Mouse (Mus musculus) B cell, adult 62 days (primary cell): ENCODE results near the gene Emp3. TPM values are rescaled to one million over a fixed set of nuclear protein-coding genes. Genes with fewer than 3 reads are reported as not detected.

ENCODE experiments used
- total RNA-seq: library from RNA; stranded (reverse); gene quantifications from 4 replicates; pipeline ENCODE4 v1.2.4, GENCODE M21; 2023

Emp3 gene
- 201 to 243 TPM (median 228 TPM) in 4 replicates for total RNA-seq

DNA sequence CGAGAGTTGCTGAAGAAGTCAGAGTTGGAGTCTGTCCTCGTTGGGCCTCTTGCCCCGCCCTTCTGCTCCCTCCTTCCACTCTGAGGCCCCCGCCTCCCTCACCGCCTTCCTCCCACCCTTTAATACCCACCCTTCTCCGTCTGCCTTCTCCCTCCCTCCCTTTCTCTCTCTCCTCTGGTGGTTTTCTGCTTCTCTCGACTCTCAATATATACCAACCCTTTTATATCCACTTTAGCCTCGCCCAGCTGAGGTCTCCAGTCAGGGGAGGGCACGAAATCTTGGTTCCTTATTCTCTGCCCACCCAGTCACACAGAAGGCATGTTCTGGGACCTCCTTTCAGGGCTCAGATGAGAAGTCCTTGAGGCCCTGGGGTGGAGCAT is at the start of gene Emp3:
Gene Emp3 (minus strand): TSS at position 163 of the 380 bp plus-strand sequence.

DNA sequence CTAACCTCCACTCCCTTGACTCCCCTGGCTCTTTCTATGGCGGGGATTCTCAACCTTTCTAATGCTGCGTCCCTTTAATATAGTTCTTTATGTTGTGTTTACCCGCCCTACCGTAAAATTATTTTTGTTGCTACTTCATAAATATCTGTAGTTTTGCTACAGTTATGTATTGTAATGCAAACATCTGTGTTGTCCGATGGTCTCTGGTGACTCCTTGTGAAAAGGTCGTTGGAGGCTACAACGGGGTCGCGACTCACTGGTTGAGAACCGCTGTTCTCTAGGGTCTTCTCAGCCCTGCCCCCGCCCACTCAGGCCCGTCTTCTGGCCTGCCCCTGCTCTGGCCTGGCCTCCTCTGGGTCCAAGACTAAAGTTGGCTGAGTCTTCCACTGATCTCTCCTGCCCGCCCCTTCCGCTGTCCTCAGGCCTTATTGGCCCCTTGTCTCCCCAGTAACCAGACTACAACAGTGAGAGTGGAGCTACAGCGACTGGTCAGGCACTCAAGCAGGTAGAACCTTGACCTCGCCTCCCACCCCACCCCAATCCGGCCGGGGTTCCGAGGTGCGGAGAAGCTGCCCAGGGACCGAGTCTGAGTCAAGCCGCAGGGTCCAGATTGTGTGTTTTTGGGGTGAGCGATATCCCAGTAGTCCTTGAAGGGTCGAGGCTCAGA is 2.7 kb upstream of the Emp3 start, which contains the start of gene Ccdc114:
Gene Ccdc114 (plus strand): TSS at position 311 of the 667 bp plus-strand sequence.

DNA sequence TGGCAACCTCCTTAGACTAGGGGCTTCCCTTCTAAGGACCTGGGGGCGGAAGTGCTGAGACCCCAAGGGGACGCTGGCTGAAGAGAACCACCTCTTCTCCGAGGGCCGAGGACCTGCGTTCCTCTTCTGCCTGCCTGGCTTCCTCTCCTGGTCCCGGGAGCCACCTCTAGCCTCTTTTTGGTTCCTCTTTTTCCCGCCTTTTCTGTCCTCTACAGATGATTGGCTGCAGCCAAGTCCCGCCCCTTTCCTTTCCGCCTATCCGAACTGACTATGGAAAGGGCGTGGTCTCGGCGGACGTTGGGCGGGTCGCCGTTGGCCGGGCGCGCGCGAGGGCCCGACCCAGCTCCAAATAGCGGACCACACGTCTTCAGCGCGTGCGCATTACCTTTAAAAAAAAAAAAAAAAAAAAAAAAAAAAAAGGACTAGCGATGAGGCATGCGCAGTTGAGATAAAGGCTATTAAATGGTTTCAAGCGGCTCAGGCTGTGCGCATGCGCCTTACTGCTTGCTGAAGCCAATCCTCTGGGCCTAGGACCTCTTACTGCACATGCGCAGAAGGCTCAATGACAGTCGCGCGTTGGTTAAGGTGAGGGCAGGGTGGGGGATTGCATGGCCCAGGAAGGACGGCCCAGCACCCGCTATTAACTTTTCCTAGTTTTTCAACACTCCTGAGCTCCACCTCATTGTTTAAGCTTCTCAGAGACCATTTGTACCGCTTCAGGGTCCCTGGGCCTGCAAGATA is 24.5 kb downstream of the Emp3 start, which contains the start of the genes Syngr4 and Tmem143:
Gene Syngr4 (minus strand): TSS at position 198 of the 741 bp plus-strand sequence.
Gene Tmem143 (plus strand): TSS at position 425 of the 741 bp plus-strand sequence.

DNA sequence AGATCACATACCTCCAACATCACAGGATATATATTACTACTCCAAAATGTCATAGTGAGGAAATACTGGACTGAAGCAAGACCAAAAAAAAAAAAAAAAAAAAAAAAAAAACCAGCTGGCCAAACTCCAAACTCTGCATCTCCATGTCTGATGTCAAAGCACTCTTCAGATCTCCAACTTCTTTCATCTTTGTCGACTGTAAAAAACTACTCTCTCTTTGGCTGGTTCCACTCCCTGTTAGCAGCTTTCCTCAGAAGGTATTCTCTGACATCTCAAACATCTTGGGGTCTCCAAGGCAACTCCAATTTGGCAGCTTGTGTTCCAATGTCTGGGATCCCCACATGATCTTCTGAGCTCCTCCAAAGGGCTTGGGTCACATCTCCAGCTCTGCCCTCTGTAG is 42.9 kb downstream of the Emp3 start, which contains the start of gene Grin2d:
Gene Grin2d (minus strand): TSS at position 101 of the 400 bp plus-strand sequence.

DNA sequence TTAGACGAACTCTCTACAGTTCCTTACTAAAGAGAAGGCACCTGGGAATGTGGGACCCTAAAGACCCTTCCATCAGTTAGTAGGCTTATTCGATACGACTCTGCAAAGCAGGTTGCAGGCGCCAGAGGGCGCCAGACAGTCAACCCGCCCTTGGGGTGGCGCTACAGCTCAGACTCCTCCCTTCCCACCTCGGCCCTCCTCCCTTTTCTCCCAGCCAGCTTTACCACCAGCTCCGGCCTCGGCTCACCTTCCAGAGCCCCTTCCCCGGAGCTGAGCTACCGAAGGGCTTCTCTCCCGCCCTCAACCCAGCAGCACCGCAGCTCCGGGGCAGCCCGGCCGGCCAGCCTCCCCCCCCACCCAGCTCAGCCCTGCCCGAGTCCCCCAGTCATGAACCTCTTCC is 48.6 kb downstream of the Emp3 start, which contains the start of gene Kdelr1:
Gene Kdelr1 (plus strand): TSS at position 149 of the 400 bp plus-strand sequence.

Other genes starting within 250 kb of the Emp3 start
- not detected in 4 replicates for gene Ntn5, start 237.4 kb downstream of the Emp3 start, total RNA-seq
- not detected in 4 replicates for gene Sec1, start 227.0 kb downstream of the Emp3 start, total RNA-seq
- gene Car11, start 221.6 kb downstream of the Emp3 start, total RNA-seq = not detected in 4 replicates
- gene Dbp, start 216.3 kb downstream of the Emp3 start, total RNA-seq = 19.3 to 25.2 TPM (median 23.7 TPM) in 4 replicates
- 2,047 to 2,170 TPM (median 2,138 TPM) in 4 replicates for gene Rpl18, start 205.9 kb downstream of the Emp3 start, total RNA-seq
- 31.9 to 35.1 TPM (median 32.5 TPM) in 4 replicates for gene Sphk2, start 203.4 kb downstream of the Emp3 start, total RNA-seq
- gene Fam83e, start 200.2 kb downstream of the Emp3 start, total RNA-seq = 1.0 to 1.9 TPM (median 1.5 TPM) in 4 replicates
- gene Spaca4, start 195.6 kb downstream of the Emp3 start, total RNA-seq = not detected in 4 replicates
- gene Lmtk3, start 137.7 kb downstream of the Emp3 start, total RNA-seq = 0.12 to 0.39 TPM in 2 of 4 replicates, not detected in the others
- 1.4 to 1.9 TPM (median 1.5 TPM) in 3 of 4 replicates, not detected in the other for gene Sult2b1, start 136.7 kb downstream of the Emp3 start, total RNA-seq
- 132 to 162 TPM (median 146 TPM) in 4 replicates for gene Cyth2, start 106.8 kb downstream of the Emp3 start, total RNA-seq
- 3.5 to 4.3 TPM (median 3.9 TPM) in 4 replicates for gene Kcnj14, start 96.6 kb downstream of the Emp3 start, total RNA-seq
- 29.3 to 33.0 TPM (median 30.4 TPM) in 4 replicates for gene Grwd1, start 90.5 kb downstream of the Emp3 start, total RNA-seq
- gene Kdelr1, start 48.6 kb downstream of the Emp3 start, total RNA-seq = 51.0 to 58.7 TPM (median 51.4 TPM) in 4 replicates
- gene Grin2d, start 43.0 kb downstream of the Emp3 start, total RNA-seq = 0.49 to 0.86 TPM (median 0.52 TPM) in 4 replicates
- gene Syngr4, start 24.7 kb downstream of the Emp3 start, total RNA-seq = not detected in 4 replicates
- gene Tmem143, start 24.5 kb downstream of the Emp3 start, total RNA-seq = 7.6 to 13.6 TPM (median 9.5 TPM) in 4 replicates
- 6.3 to 12.1 TPM (median 9.0 TPM) in 4 replicates for gene Ccdc114, start 2.7 kb upstream of the Emp3 start, total RNA-seq
- not detected in 4 replicates for gene Abcc6, start 108.9 kb upstream of the Emp3 start, total RNA-seq
- 43.0 to 50.9 TPM (median 45.5 TPM) in 4 replicates for gene Nomo1, start 112.3 kb upstream of the Emp3 start, total RNA-seq
- not detected in 4 replicates for gene Kcnj11, start 179.4 kb upstream of the Emp3 start, total RNA-seq